Mouse (Mus musculus) MEL (cell line): ENCODE measurements at regions not wholly inside any gene's neighbourhood (a gene's known extent, or its start where the extent isn't known, plus 50 kb on each side); places are given as distances from the start of the nearest gene placed in this dataset.

Experiments
- CTCF ChIP-seq, 3 experiments: IDR thresholded peaks in 2 of 3; conservative IDR thresholded peaks in 1 of 3; 2 replicates each; pipeline ENCODE4 v1.5.1; 2011 to 2012; ENCODE audit warnings: low read length in 3 of 3, low read depth in 2 of 3, mild to moderate bottlenecking in 2 of 3, improper control_type of control experiment in 1 of 3, inconsistent platforms in 1 of 3, mixed read lengths in 1 of 3, moderate library complexity in 1 of 3; ENCODE audit not compliant: control insufficient read depth in 1 of 3, insufficient read depth in 1 of 3, poor library complexity in 1 of 3, severe bottlenecking in 1 of 3
- GABPA ChIP-seq: IDR thresholded peaks from 2 replicates; pipeline ENCODE4 v1.6.1; 2012; ENCODE audit warnings: low read depth, mild to moderate bottlenecking, inconsistent platforms, low read length, improper control_type of control experiment, moderate library complexity
- GATA1 ChIP-seq: IDR thresholded peaks from 2 replicates; pipeline ENCODE4 v1.6.1; 2011; ENCODE audit warnings: low read depth, low read length, improper control_type of control experiment
- KAT2A ChIP-seq: conservative IDR thresholded peaks from 2 replicates; pipeline ENCODE4 v1.6.1; 2012; ENCODE audit warnings: low read depth, low read length, improper control_type of control experiment, inconsistent platforms
- NRF1 ChIP-seq: IDR thresholded peaks from 2 replicates; pipeline ENCODE4 v1.6.1; 2014; ENCODE audit warnings: low read depth, mild to moderate bottlenecking, inconsistent platforms, low read length, improper control_type of control experiment, moderate library complexity; ENCODE audit not compliant: poor library complexity, insufficient read depth, severe bottlenecking
- POLR2A ChIP-seq, 2 experiments: IDR thresholded peaks; 2 replicates each; pipeline ENCODE4 v1.6.1; 2011 to 2012; ENCODE audit warnings: low read length in 2 of 2, mild to moderate bottlenecking in 2 of 2, control low read depth in 1 of 2, improper control_type of control experiment in 1 of 2, low read depth in 1 of 2, moderate library complexity in 1 of 2; ENCODE audit not compliant: control insufficient read depth in 1 of 2, insufficient read depth in 1 of 2, poor library complexity in 1 of 2
- UBTF ChIP-seq: IDR thresholded peaks from 2 replicates; pipeline ENCODE4 v1.6.1; 2012; ENCODE audit warnings: low read depth, mild to moderate bottlenecking, inconsistent platforms, low read length, improper control_type of control experiment, moderate library complexity, borderline replicate concordance; ENCODE audit not compliant: insufficient read depth
- USF1 ChIP-seq: IDR thresholded peaks from 2 replicates; pipeline ENCODE4 v1.6.1; 2014; ENCODE audit warnings: low read depth, mild to moderate bottlenecking, inconsistent platforms, low read length, improper control_type of control experiment, moderate library complexity
- USF2 ChIP-seq, 2 experiments: IDR thresholded peaks; 2 replicates each; pipeline ENCODE4 v1.6.1; 2011 to 2012; ENCODE audit warnings: improper control_type of control experiment in 2 of 2, low read length in 2 of 2, borderline replicate concordance in 1 of 2, inconsistent platforms in 1 of 2, low read depth in 1 of 2, mild to moderate bottlenecking in 1 of 2; ENCODE audit not compliant: insufficient read depth in 1 of 2

GRCm38 (mm10) chr11:55682351-55682961, 74.5 kb upstream of the Glra1 start:
- TF ChIP-seq GABPA, result no peak
- TF ChIP-seq GATA1, result no peak
- no peak for TF ChIP-seq UBTF
- no peak for TF ChIP-seq POLR2A (IDR thresholded peaks at IDR 0.05; ENCODE audit: control insufficient read depth in 1 of 2, insufficient read depth in 1 of 2, low read depth in 1 of 2, low read length in 2 of 2, poor library complexity in 1 of 2)
- TF ChIP-seq CTCF (IDR thresholded peaks at IDR 0.05 in 2 of 3, conservative IDR thresholded peaks at IDR 0.05 in 1 of 3; ENCODE audit: control insufficient read depth in 1 of 3, insufficient read depth in 1 of 3, low read depth in 2 of 3, low read length in 3 of 3, poor library complexity in 1 of 3, severe bottlenecking in 1 of 3), result no peak
- TF ChIP-seq USF1, result no peak
- no peak for TF ChIP-seq USF2 (IDR thresholded peaks at IDR 0.05; ENCODE audit: borderline replicate concordance in 1 of 2, insufficient read depth in 1 of 2, low read depth in 1 of 2, low read length in 2 of 2)
- TF ChIP-seq NRF1, result no peak
- no peak for TF ChIP-seq KAT2A
